Mouse (Mus musculus) fibroblast of lung, adult 2 months (primary cell): ENCODE data around the gene Wdr4.
"Not testable (repeated sequence)": the region's sequence is repeated elsewhere in the genome, so short reads cannot be mapped to it uniquely, and the experiment has no call there.

Experiments used
- DNase-seq: peaks from one replicate; pipeline ENCODE4 v3.0.0-alpha.2; 2011; ENCODE audit warnings: low read depth

Gene Wdr4

DNA sequence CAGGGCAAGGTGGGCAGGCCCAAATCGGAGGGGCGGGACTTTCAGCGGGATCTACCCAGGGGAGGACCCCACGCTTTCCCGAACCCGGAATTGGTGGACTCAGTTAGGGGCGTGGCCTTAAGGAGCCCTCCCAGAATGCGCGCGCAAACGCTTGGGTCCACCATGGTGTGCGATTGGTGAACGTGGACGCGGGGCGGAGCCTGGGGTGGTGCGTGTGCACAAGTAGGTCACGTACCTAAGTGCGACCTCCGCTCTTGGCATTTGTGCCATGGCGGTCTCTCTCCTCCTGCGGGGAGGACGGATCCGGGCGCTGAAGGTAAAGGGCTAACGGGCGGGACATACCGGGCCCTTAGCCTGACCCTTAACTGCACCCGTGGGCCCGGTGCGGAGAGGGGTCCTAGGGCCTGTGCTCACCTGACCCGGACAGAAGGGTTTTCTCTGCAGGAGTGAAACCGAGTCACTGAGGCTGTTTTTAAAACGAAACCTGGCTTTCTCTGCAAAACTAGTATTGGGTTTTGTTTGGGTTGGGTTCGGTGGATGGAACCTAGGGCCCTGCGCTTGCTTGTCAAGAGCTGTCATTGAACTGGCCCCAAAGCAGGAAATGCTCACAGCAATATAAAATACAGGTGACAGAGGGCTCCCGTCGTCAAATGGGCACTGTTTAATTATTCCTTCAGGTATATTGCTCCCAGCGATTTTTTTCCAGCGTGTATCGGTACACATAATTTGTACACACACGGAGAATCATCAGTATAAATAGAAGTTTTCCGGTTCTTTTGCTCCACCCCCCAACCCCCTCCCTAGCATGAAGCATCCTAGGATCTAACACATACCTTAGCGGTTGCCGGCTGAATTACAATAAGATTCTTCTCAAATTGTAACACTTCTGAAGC is at the start of gene Wdr4, which contains the start of gene Ndufv3:
Gene Wdr4, minus strand, starts transcription at position 35 of the 893 bp plus-strand sequence.
Gene Ndufv3, plus strand, starts transcription at position 170 of the 893 bp plus-strand sequence.
- DNase-seq: peak; percentile 98

DNA sequence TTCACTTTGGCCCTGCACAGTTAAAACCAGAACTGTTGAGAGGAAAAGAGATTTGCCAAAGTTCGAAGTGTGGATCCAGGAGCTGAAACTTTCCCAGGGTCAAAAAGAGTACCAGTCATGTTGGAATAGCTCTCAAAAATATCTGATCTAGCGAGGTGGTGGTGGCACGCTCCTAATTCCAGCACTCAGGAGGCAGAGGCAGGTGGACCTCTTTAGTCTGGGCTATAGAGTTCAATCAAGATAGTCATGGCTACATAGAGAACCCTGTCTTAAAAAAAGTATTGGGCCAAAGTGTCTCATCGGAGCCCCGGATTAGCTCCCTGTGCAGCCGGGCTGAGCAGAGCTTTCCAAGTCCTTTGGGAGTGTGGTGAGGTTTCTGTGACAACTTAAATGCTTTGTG is 46.5 kb upstream of the Wdr4 start:
- DNase-seq: no peak

- no peak for DNase-seq
Measured at GRCm38 (mm10) chr17:31565141-31566056, 45.6 kb upstream of the Wdr4 start.

DNA sequence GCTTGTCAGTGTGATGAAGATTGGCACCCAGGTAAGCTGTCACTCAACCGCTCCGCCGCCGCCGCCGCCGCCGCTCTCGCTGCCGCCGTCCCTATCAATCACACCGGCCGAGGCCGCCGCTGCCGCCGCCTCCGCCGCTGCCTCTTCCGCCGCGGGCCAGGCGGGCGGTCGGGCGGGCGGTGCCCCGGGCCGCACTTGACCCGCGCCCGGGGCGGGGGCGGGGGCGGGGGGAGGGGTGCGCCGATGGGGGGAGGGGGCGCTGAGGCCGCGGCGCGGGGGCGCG is 45.0 kb upstream of the Wdr4 start:
- no peak for DNase-seq

- DNase-seq: peak; percentile 98
Measured at GRCm38 (mm10) chr17:31564015-31564857, 44.5 kb upstream of the Wdr4 start, which contains the start of gene Pknox1. Gene Pknox1 (plus strand): TSS chr17:31564734.

- DNase-seq: no peak
Measured at GRCm38 (mm10) chr17:31563632-31564014, 43.8 kb upstream of the Wdr4 start.

DNA sequence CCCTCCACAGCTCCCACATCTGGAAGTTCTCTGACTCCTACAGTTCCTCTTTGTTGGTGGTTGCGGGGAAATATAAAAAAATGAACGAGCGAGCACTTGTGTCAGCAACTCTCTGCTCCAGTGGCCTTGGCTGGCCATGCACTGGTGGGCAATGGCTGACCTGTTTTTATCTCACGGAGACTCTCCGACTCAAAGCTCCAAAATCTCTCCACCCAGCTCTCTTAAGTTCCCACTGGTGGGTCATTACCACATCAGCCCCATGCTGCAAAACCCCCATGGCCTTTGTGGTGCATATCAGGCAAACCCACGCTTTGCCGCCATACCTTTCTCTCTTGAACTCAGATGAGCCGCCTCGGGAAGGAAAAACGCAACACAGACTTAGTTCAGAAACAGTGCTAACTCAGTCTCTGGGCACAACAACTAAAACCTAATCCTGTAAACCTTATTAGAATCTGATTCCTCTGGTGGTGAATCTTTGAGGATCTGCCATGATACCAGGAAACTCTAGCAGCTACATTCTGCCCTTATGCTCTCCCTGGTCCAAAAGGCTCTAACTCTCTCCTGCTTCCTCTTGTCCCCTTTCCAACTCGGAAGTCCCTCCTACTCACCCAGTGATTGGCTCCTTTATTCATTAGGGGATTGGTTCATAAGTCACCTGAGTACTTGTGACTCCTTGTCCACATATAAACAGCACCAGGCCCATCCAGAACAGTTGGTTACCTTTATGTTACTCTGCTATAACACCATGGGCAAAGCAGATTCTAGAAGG is 39.4 kb upstream of the Wdr4 start:
- DNase-seq: no peak

DNA sequence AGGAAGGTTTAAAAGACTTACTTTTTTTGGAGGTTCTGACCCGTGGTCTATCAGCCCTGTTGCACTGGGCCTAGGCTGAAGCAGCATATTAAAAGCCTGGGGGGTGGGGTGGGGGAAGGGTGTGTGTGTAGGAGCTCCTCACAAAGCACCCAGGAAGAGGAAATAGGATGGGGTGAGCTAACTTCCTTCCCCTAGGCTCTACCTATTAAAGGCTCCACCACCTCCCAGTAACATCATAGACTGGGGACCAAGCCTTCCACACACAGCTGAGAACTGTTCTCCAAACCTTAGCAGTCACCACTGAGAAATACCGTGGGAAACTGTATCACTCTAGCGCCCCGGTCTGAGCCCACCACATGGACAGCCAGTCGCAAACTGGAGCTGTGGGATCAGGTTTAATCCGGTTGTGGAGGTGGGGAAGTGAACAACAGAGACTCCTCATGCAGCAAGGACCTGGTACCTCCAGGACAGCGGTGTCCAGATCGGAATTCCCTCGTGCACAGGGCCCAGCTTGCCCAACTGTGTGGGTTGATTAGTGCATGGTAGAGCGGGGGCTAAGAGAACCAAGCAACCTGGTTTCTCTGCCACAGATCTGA is 38.3 kb upstream of the Wdr4 start:
- no peak for DNase-seq

GRCm38 (mm10) chr17:31557124-31557880 is 37.5 kb upstream of the Wdr4 start:
- no peak for DNase-seq

GRCm38 (mm10) chr17:31556253-31556652 is 36.5 kb upstream of the Wdr4 start:
- DNase-seq: no peak

- DNase-seq: not testable (repeated sequence)
Measured at GRCm38 (mm10) chr17:31552601-31553000, 32.8 kb upstream of the Wdr4 start.

DNA sequence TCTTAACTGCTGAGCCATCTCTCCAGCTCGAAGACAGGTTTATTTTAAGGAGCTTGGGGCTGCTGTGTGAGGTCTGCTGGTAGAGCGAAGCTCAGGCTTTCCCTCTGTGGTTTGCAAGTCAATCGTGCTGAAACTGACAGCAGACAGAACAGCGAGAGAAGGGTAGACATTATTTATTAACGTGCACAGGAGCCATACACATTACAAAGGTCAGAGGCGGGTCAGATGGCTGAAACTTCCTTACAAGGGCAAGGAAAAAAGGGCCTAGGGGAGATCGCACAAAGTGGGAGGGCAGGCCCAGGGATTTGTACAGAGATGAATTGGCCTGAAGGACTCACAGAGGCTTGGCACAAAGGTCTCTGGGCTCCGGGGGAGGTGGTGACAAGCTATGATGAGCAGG is 29.6 kb upstream of the Wdr4 start:
- no peak for DNase-seq

- no peak for DNase-seq
Measured at GRCm38 (mm10) chr17:31547974-31548373, 28.2 kb upstream of the Wdr4 start.

DNA sequence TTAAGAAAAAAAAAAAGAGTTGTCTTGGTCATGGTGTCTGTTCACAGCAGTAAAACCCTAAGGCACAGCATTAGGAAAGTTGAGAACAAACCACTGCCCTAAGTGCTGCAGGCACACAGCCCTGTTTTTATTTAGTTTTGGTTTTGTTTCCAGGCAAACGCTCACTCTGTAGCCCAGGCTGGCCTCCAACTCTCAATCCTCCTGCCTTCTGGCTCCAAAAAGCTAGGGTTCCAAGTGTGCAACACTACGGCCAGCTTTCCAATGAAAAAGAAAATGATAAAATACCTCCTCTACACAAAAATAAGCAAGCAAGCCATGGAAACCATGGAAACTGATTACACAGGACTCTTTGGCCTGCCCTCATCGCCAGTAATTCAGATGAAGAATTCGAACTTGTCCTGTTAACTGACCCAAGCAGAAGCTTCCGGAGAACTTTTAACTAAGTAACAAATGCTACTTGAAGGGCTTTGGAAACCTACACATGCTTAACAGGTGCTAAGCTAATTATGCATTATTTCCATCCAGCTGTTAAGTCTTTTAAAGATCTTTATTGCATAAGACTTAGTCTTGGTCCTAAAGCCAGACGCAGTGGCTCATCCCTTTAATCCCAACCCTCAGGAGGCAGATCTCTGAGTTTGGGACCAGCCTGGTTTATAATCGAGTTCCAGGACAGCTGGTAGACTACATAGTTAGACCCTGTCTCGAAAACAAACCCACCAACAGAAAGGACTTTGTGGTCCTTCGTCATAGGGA is 26.8 kb upstream of the Wdr4 start:
- DNase-seq: no peak

- DNase-seq: no peak
Measured at GRCm38 (mm10) chr17:31543574-31543973, 23.8 kb upstream of the Wdr4 start.

DNA sequence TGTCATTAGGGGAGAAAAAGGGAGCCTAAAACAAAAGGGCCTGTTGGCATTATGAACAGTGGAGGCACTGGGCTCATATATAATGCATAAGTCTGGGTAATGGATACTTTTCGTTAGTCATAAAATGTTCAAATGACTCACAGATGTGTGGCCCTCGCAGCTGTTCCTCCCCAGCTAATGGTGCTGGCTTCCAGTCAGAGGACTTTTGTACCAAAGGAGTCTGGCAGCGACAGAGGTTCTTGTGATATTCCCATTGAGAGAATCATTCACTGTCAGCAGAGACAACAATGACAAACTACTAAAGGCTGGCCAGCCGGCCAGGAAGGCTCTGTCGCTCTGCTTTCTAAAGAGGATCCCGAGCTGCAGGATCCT is 21.7 kb upstream of the Wdr4 start:
- DNase-seq: no peak

DNA sequence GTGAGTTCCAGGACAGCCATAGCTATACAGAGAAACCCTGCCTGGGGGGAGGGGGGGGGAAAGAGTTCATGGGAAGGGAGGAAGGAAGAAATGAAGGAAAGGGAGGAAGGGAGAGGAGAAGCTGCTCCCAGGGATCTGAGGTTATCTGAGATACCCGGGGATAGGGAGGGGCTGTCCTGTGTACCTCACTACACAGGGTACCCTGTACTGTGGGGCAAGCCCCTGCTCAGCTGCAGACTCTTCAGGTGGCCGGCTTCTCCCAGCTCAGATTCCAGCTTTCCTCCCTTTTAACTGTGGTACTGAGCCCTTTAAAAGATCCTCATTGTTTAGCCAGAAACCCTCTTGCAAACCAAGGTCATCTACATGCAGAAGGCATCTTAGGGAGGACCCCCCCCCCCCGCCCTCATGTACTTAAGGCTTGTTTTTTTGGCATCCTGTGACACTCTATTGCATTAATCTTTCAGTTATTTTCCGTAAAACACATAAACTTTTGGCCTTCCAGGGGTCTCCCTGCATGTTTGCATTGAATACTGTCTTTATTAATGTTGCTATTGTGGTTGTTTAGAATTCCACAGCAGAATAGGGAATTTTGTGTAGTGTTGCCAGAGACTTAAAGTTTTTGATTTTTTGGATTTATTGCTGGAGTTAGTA is 21.2 kb upstream of the Wdr4 start:
- DNase-seq: no peak

DNA sequence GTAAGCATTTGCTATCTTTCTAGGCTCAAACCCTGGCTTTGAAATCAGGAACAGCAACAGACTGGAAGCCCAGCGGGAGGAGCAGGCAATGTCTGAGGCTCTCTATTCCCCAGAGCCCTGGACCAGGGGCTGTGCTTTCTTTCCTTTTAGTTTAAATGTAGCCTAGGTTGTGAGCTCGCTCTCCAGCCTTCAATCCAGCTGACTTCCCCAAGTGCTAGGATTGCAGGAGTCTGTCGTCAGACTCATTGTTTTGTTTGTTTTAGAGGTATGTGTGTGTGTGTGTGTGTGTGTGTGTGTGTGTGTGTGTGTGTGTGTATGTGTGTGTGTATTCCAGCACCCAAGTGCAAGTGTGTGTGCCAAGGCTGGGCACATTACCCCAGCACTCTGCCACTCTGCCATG is 20.3 kb upstream of the Wdr4 start:
- DNase-seq: no peak
